Mouse (Mus musculus): Measurements from ENCODE around the gene Eif2b4.
"Not testable (repeated sequence)": the region's sequence is repeated elsewhere in the genome, so short reads cannot be mapped to it uniquely, and the experiment has no call there.

The Eif2b4 gene

DNA sequence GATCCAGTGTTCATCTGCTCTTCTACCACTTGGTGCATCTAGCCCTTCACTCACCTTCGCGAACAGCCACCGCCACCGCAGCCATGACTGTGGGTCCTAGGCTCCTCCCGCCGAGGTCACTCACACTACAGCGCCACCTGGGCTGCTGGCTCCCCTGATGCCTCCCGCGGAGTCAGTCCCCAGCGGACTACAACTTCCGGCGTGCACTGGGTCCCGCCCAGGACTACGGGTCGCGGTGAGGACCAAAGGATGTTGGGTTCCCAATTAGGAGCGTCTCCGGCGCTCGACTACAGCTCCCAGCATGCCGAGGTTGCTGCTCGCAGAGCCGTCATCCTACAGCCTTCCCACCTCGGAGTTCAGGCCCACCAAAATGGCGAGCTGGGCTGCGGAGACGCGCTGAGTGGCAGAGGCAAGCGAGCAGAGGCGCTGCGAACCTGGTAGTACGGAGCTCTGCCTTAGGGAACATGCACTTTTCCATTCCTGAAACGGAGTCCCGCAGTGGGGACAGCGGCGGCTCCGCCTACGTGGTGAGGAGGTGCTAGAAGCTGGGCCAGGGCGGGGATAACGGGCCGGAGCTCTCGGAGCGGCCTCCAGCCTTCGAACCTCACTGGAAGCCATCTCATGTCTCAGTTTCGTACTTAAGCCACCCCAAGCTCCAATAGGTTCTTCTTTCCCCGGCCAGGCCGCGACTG lies at the start of gene Eif2b4, which contains the start of gene Snx17:
Gene Eif2b4 (minus strand): TSS at position 492 of the 692 bp plus-strand sequence.
Gene Snx17 (plus strand): TSS at position 289 of the 692 bp plus-strand sequence.
- in situ Hi-C loops (cut with MboI): loop anchor here (5.0 kb wide), 1 partner anchor 134 kb away; no protein-coding TSS in a partner anchor

DNA sequence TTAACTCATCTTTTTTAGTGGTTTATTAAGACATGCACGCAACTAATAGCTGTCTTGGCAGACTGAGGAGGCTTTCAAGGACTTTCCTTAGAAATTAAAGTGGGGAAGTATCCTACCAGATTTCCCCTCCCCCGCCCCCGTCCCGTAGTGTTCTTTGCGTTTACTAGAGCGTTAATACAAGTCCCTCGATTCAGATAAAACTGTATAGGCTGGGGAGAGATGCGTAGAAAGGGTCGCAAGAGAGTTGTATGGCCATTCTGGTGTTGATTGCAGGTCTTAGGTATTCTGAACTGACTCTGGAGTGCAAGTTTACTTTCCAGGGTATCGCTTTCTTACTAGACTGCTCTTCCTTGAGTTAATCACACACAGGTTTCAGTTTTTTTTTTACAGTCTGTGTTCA lies 49.0 kb upstream of the Eif2b4 start:
- in situ Hi-C loops (cut with MboI): no loop called here

DNA sequence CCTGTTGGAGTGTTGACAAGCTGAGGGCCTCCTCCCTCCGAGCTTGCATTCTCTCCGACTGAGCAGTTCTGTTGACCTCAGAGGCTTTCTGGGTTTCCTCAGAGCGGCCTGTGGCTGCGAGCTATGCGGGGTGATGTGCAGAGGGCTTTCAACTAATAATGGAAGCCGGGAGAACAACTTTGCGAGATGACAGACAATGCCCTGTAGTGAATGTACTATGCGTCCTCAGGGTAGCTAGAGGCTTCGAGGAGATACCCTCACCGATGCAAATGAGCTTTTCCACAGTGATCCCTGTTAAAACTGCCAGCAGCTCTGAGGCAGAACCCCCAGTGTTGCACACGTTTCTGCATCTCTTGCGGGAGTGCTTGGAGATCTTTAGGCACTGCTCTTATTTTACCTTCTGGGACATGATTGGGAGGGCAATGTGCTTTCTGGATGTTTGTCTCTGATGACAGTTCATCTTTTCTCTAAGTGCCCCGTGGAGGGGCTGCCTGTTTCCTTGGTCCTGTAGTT lies 48.3 kb upstream of the Eif2b4 start:
- in situ Hi-C loops (cut with MboI): no loop called here

DNA sequence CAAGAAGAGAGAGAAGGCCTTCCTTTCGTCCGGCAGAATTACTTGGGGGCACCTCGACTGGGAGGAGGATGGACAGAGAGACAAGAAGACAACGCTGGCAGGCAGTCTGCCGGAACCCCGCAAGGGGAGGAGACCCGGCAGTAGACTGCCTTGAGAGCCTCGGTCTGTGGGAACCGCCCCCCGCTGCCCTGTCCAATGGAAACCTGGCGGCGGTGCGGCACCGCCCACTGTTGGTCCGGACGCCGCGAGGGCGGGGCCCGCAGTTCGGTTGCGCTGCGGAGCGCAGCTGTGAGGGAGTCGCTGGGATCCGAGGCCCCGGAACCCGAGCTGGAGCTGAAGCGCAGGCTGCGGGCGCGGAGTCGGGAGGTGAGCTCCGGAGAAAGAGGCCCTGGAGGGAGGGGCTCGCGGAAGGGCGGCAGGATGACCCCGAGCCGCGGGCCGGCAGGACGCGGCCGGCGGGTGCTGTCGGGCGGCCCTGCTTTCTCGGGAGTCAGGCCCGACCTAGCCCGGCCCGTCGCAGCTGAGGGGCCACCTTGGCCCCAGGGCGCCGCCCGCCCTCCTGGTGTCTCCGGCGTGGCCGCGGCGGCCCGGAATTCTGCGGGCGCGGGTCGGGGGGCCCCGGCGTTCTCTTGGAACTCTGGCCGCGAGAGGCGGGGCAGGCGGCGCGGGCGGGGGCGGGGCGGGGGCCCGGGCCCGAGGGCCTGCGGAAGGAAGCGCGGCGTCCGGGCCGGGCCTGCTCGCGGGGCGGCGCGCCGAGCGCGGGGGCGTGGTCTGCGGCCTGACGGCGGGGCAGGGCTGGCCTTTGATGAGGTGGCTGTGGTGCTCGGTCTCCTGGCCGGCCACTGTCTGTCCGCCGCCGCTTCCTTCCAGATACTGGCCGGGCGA lies 47.6 kb upstream of the Eif2b4 start, which contains the start of the genes Nrbp1 and Gm9970:
Gene Nrbp1 (plus strand): TSS at position 228 of the 885 bp plus-strand sequence.
Gene Gm9970 (minus strand): TSS at position 596 of the 885 bp plus-strand sequence.
- in situ Hi-C loops (cut with MboI): no loop called here

DNA sequence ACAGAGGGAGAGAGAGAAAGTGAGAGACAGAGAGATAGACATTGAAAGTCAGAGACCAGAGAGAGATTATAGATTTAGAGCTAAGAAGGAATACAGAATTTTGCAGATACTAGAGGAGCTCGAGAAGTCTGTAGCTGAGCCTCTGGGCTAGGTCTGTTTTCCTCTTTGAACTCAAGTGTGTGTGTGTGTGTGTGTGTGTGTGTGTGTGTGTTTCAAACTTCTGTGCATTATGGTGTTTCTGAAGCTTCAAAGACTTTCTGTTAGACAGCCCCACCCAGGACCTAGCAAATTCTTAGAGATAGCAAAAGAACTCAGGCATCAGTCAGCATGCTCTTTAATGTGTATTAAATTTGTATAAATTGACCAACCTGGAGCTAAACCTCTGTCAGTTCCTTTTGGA lies 33.4 kb upstream of the Eif2b4 start:
- in situ Hi-C loops (cut with MboI): no loop called here

DNA sequence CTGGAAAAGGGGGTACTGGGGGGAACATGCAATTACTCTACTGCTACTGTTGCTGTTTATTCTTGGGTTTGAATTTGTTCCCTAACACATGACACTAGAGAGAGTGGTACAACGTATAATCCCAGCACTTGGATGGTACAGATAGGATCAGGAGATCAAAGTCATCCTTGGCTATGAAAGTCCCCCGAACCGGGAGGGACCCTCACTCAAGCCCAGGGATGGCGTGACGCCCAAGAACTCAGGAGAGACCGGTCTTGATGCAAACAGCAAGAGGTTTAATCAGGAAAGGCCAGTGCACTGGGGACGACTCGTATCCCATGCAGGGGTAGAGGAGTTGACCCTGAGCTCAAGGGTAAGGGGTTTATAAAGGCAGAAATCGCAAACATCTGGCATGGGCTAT lies 29.5 kb upstream of the Eif2b4 start:
- in situ Hi-C loops (cut with MboI): no loop called here

DNA sequence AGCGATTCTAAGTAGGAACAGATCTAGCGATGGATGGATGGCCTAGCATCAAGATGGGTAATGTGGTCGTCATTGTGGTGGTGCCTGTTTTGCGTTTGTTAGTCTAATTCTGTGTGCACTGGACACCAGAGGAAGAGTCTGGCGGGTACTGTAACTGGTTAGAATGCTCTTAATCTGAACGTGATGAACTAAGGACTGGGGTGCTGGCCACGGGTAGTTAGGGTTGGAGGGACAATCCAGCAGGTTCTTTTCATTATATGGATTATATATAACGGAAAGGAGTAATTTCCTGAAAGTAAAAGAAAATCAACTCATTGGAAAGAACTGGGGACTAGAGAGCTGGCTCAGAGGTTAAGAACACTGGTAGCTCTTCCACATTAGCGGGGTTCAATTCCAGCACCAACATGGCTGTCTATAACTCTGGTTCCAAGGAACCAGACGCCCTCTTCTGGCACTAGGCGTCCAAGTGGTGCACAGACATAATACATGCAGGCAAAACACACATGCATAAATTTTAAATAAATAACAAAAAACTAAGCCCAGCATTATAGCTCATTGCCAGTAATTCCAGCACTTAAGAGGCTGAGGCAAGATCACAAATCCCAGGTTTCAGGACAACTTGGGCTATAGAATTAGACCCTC lies 28.2 kb upstream of the Eif2b4 start:
- in situ Hi-C loops (cut with MboI): no loop called here

DNA sequence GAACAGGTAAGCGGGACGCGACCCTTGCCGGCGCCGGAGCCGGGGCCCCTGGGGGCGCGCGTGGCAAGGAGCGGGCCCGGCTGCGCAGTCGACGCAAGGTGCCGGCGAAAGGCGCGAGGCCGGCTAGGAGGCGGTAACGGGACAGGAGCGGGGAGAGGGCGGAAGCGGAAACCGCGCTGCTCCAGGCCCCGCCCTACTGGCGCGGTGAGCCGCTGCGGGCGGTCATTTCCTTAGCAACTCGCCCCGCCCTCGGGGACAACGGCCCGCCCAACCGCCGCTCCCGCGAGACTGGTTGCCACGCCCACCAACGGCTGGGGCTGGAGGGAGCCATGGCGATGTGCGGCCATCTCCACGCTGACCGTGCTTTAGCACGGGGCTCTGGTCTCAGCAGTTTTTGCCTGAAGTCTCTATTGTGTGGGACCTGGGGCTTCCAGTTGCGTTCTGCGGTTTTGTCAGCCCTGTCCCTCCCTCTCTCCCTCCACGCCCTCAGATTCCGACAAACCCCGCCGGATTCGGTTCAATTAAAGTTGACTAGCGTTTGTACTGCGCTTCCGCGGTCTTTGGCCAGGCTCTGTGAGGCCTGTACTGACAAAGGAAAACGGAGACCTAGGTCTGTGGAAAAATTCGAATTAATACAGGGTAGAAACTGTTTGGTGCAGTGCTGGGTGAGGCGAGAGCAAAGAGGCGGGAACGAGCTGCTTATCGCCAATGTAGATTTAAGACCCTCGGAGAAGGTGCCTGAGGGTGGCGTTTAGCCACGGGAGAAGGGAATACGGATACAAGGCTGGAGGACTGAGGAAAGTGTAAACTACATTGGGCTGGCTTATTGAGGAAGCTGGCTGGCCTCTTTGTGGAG lies 27.4 kb upstream of the Eif2b4 start, which contains the start of gene Ppm1g:
Gene Ppm1g (minus strand): TSS at position 240 of the 856 bp plus-strand sequence.
- in situ Hi-C loops (cut with MboI): no loop called here

DNA sequence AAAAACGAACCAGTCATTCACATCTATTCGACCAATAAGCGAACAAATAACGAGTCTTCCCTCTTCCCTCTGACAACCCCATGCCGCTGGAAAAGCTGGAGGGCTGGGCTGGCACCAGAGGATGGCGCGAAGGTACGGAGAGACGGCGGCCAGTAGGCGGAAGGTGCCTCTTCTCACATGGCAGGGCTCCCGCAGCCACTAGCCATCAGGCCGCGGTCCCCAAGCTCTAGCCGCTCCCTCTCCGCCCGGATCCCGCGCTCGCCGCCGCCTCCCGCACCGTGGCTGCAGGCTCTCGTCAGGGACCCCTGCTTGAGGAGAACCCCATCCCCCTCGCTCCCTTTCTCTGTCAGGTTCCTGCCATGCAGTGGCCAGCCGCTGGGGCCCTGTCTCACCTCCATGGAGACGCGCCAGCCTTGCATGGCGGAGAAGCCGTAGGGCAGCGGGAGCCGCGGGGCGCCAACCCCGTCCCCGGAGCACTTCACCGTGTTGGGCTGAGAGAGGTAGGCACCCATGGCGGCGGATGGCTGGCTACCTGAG lies 26.7 kb upstream of the Eif2b4 start:
- in situ Hi-C loops (cut with MboI): no loop called here

- in situ Hi-C loops (cut with MboI): no loop called here
These were observed 26.2 kb upstream of the Eif2b4 start for GRCm38 (mm10) chr5:31219474-31219873.

DNA sequence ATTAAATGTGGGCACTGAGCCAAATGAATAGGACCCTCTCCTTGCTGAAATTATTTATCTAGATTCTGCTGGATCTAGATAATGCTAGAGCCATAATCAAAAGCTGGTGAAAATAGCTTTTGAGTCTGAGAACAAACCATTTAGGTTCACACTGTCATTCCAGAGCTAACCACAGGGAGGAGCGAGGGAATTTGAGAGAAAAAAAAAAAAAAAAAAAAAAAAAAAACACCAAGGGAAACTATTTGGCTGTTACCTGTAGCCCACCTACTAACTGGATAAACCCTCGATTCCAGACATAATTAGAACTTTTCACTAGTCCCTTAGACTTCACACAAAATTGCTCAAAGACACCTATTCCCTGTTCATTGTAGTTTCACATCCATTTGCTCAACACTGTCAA lies 25.8 kb upstream of the Eif2b4 start:
- in situ Hi-C loops (cut with MboI): no loop called here

GRCm38 (mm10) chr5:31218294-31218693 lies 25.1 kb upstream of the Eif2b4 start:
- in situ Hi-C loops (cut with MboI): no loop called here

- in situ Hi-C loops (cut with MboI): not testable (repeated sequence)
These were observed 23.3 kb upstream of the Eif2b4 start for GRCm38 (mm10) chr5:31216554-31216953.

GRCm38 (mm10) chr5:31204421-31204820 lies 11.2 kb upstream of the Eif2b4 start:
- in situ Hi-C loops (cut with MboI): no loop called here

GRCm38 (mm10) chr5:31203866-31204265 lies 10.6 kb upstream of the Eif2b4 start:
- in situ Hi-C loops (cut with MboI): no loop called here

- in situ Hi-C loops (cut with MboI): no loop called here
These were observed 9.7 kb upstream of the Eif2b4 start for GRCm38 (mm10) chr5:31202933-31203332.

- in situ Hi-C loops (cut with MboI): no loop called here
These were observed 8.7 kb upstream of the Eif2b4 start, which contains the start of gene Zfp513 for GRCm38 (mm10) chr5:31201742-31202590. Gene Zfp513, minus strand, starts transcription at chr5:31202303.

GRCm38 (mm10) chr5:31201042-31201741 lies 8.0 kb upstream of the Eif2b4 start:
- in situ Hi-C loops (cut with MboI): no loop called here

GRCm38 (mm10) chr5:31200327-31200768 lies 7.1 kb upstream of the Eif2b4 start:
- in situ Hi-C loops (cut with MboI): no loop called here
